Mouse (Mus musculus): ENCODE measurements around the gene Ift52.

- TF ChIP-seq CTCF (IDR thresholded peaks at IDR 0.05) (no peak), EP300 (IDR thresholded peaks at IDR 0.05; ENCODE audit: insufficient read depth, low read depth, low read length) (no peak), POLR2A (IDR thresholded peaks at IDR 0.05; ENCODE audit: insufficient read depth, low read depth, low read length) (no peak)
Observed at GRCm38 (mm10) chr2:163073023-163073757, 56.0 kb downstream of the Ift52 start.

All from heart, adult 2 months (tissue).